Mouse (Mus musculus) hindbrain, embryonic 10.5 days (tissue): ENCODE results near the gene Pde1a. TPM values are rescaled to one million over a fixed set of nuclear protein-coding genes. Genes with fewer than 3 reads are reported as not detected.

Experiments
- DNase-seq: peaks from one replicate; pipeline ENCODE4 v3.0.0-alpha.2; 2017; ENCODE audit warnings: low spot score
- H3K27ac ChIP-seq: fragments of 300-500 bp; sonication (generic); 2 replicates; pipeline ENCODE4 v1.5.1; 2016; ENCODE audit warnings: mild to moderate bottlenecking, moderate library complexity
- H3K27me3 ChIP-seq: fragments of 300-500 bp; sonication (generic); 2 replicates; pipeline ENCODE4 v1.6.1; 2016; ENCODE audit warnings: mild to moderate bottlenecking; ENCODE audit not compliant: poor library complexity, insufficient read depth, severe bottlenecking
- H3K36me3 ChIP-seq: fragments of 300-500 bp; sonication (generic); 2 replicates; pipeline ENCODE4 v1.6.1; 2016; ENCODE audit warnings: mild to moderate bottlenecking, moderate library complexity
- H3K4me1 ChIP-seq: fragments of 300-500 bp; sonication (generic); replicated peaks from 2 replicates; pipeline ENCODE4 v1.6.1; 2016; ENCODE audit warnings: mild to moderate bottlenecking
- H3K4me3 ChIP-seq: fragments of 300-500 bp; sonication (generic); 2 replicates; pipeline ENCODE4 v1.5.1; 2016; ENCODE audit warnings: mild to moderate bottlenecking, moderate library complexity
- H3K9me3 ChIP-seq: fragments of 300-500 bp; sonication (generic); 2 replicates; pipeline ENCODE4 v1.6.1; 2016; ENCODE audit warnings: mild to moderate bottlenecking, moderate library complexity
- WGBS: fragments of 180-500 bp; shearing (Covaris S2); methylation state at CpG from one replicate; pipeline ENCODE4 v1.1.7; 2016; 5-methylcytosine and 5-hydroxymethylcytosine counted together
- polyA plus RNA-seq: library from polyadenylated mRNA; unstranded; fragments of >200 nt; fragmentation: Nextera tagmentation; extraction: Ambion mirVana; gene quantifications from 2 replicates; pipeline ENCODE4 v1.2.1, GENCODE M21; 2016

Pde1a gene
- polyA plus RNA-seq, 1 experiment from 2014 or later = 0.55 TPM

DNA sequence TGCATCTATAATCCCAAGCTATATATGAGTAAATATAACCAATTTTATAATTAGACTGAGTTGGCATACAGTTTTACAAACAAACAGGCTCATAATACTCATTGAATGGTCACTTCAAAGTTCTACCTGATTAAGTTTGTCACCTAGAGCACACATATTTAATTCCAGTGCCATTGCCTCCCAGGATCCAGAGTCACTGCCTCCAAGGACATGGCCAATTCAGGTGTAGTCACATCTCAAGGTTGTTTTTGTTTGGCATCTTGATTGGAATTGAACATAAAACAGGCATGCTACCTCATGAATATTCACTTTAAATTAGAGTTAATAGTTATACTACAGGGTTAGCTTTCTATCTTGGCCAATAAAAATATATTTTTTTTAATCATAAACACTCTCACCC lies 157.0 kb downstream of the Pde1a start:
- H3K9me3 ChIP-seq = no peaks in the 10 kb centered on the region
- no peak overlapping the region for H3K4me3 ChIP-seq
- H3K27ac ChIP-seq = no peak overlapping the region
- H3K36me3 ChIP-seq = no peaks in the 10 kb centered on the region
- DNase-seq = no peak
- H3K27me3 ChIP-seq = no peaks in the 10 kb centered on the region
- no peaks in the 10 kb centered on the region for H3K4me1 ChIP-seq

GRCm38 (mm10) chr2:79969594-79969993 lies 159.7 kb downstream of the Pde1a start:
- H3K4me1 ChIP-seq = no peaks in the 10 kb centered on the region
- no peaks in the 10 kb centered on the region for H3K9me3 ChIP-seq
- H3K27ac ChIP-seq = no peak overlapping the region
- 83% methylated on average over 5 of the region's 5 CpGs for WGBS
- DNase-seq = no peak
- no peaks in the 10 kb centered on the region for H3K36me3 ChIP-seq
- H3K4me3 ChIP-seq = no peak overlapping the region
- no peaks in the 10 kb centered on the region for H3K27me3 ChIP-seq

- H3K27ac ChIP-seq = no peak overlapping the region
- 82% methylated on average over 9 of the region's 9 CpGs for WGBS
- no peak for DNase-seq
These were observed 162.4 kb downstream of the Pde1a start for GRCm38 (mm10) chr2:79966681-79967506.

DNA sequence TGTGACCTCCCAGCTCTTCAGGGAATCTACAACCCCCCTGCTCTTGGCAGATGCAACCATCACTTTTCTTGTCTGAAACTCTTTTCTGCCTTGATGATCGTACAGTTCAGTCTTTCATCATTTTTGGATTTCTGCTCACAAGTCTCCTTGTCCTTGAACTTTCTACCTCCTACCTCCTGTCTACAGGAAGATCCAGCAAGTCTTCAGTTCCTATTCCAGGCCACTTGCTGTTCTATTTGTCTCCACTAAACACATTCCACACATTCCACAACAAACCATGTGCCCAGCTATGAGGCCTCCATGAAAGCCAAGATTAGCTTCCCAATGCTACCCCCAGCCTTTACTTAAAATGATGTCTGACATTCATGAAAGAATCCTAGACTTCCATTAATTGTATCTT lies 163.2 kb downstream of the Pde1a start:
- DNase-seq = no peak
- Histone ChIP-seq H3K36me3 (no peaks in the 10 kb centered on the region), H3K27ac (no peak overlapping the region)

More at GRCm38 (mm10) chr2:79966681-79967506, 162.4 kb downstream of the Pde1a start:
- no peak overlapping the region for H3K4me3 ChIP-seq
- H3K36me3 ChIP-seq = no peaks in the 10 kb centered on the region
- H3K9me3 ChIP-seq = no peaks in the 10 kb centered on the region
- no peaks in the 10 kb centered on the region for H3K27me3 ChIP-seq
- H3K4me1 ChIP-seq = no peaks in the 10 kb centered on the region

DNA sequence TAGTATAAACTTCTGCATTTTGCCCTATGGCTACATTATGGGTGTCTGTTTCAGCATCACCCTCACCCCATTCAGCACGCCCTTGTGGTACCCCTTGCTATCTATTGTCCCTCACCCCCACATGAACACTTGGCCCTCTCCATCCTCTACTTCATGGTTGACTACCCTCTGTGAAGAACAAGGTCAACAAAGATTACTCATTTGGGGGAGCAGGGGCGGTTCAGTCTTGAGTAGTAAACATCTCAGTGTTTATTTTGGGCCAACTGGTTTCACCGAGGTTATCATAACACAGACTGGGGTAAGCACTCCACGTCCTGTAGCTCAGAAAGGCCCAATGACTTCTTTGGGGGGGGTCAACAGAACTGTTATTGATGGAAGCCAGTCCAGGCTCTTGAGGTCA lies 164.3 kb downstream of the Pde1a start:
- Histone ChIP-seq H3K4me3 (no peak overlapping the region), H3K4me1 (no peaks in the 10 kb centered on the region), H3K36me3 (no peaks in the 10 kb centered on the region), H3K27me3 (no peaks in the 10 kb centered on the region), H3K27ac (no peak overlapping the region), H3K9me3 (no peaks in the 10 kb centered on the region)
- WGBS = 70% methylated on average over 4 of the region's 4 CpGs
- no peak for DNase-seq

More for the DNA sequence above, 163.2 kb downstream of the Pde1a start:
- H3K27me3 ChIP-seq = no peaks in the 10 kb centered on the region
- H3K4me3 ChIP-seq = no peak overlapping the region
- H3K4me1 ChIP-seq = no peaks in the 10 kb centered on the region
- 82% methylated on average over 1 of the region's 1 CpGs for WGBS
- no peaks in the 10 kb centered on the region for H3K9me3 ChIP-seq

DNA sequence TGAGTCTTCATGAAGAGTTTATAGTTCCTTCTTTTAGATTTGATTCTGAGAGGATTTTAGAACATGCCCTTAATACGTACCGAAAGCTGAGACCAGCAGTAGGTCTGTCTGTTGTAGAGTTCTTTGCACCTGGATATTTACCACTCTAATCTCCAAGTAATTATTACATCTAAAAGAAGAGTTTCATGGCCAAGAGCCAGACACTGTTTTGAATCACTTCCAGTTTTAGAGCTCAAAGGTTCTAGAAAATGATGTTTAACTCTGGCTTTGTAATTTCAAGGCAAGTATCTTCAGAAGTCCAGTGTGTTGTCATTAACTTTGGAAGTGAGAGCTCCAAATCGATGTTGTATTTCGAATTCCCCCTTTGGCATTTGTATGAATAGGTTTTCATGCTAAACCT lies 167.8 kb downstream of the Pde1a start:
- no peak overlapping the region for H3K4me3 ChIP-seq
- 93% methylated on average over 4 of the region's 4 CpGs for WGBS
- H3K4me1 ChIP-seq = no peaks in the 10 kb centered on the region
- no peak for DNase-seq
- H3K27me3 ChIP-seq = no peaks in the 10 kb centered on the region
- no peaks in the 10 kb centered on the region for H3K9me3 ChIP-seq
- H3K27ac ChIP-seq = no peak overlapping the region
- no peaks in the 10 kb centered on the region for H3K36me3 ChIP-seq

- H3K4me1 ChIP-seq = no peaks in the 10 kb centered on the region
- no peaks in the 10 kb centered on the region for H3K36me3 ChIP-seq
- no peak for DNase-seq
- H3K4me3 ChIP-seq = no peak overlapping the region
- no peaks in the 10 kb centered on the region for H3K27me3 ChIP-seq
- H3K27ac ChIP-seq = no peak overlapping the region
- 85% methylated on average over 6 of the region's 6 CpGs for WGBS
- H3K9me3 ChIP-seq = no peaks in the 10 kb centered on the region
These were observed 171.5 kb downstream of the Pde1a start for GRCm38 (mm10) chr2:79957659-79958340.

DNA sequence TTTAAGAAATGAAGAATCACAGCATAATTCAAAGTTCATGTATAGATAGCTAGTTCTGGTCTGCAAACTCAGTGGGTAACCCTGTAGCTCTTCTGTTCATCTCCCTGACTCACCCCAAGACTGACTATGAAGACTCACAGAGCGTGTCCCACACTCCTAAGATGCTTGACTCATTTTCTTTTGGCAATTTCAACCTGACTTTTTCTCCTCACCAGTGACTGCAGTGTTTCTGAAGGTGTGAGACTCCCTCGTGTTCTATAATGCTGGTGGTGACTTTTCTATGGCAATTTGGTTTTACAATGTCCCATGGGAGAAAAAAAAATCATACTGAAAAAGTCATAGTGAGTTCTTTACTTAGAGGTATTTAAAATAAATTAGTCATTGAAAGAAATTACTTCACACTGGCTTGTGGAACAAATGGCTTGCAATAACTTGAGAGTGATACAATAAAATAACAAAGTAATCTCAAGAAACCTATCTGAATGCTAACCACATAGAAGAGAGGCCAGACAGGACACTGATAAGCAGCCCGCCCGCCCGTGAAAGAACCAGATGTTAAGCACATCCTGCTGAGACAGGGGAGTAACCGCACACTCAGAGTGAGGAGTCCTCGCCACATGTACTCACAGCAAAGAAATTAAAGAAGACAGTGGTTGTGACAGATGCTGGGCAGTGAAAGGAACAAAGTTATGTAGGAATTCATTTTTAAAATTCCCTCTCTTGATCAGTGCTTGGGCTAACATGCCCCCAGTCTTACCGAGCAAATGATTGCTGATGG lies 183.2 kb downstream of the Pde1a start:
- H3K4me1 ChIP-seq = no peaks in the 10 kb centered on the region
- no peaks in the 10 kb centered on the region for H3K36me3 ChIP-seq
- no peaks in the 10 kb centered on the region for H3K9me3 ChIP-seq
- no peak for DNase-seq
- H3K4me3 ChIP-seq = no peak overlapping the region
- H3K27ac ChIP-seq = no peak overlapping the region
- WGBS = 78% methylated on average over 8 of the region's 8 CpGs
- H3K27me3 ChIP-seq = no peaks in the 10 kb centered on the region

DNA sequence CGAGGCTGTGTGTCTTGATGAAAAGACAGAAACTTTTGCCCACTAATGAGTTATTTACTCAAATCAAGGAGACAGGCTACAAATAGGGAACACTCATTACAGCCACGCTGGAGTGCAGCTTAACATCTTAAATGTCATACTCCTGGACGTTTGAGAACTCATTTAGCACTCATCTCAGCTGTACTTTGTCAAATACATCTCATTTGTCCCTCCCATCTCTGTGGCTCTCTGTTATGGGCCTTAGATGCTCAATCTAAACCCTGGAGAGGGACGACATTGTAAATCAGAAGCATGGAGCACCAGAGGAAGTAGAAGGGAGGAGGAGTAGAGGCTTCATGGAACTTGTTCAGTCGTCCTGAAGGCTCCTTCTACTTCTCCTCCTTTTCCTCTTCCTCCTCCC lies 194.6 kb downstream of the Pde1a start:
- 74% methylated on average over 5 of the region's 5 CpGs for WGBS
- H3K36me3 ChIP-seq = no peaks in the 10 kb centered on the region
- no peaks in the 10 kb centered on the region for H3K4me1 ChIP-seq
- no peak overlapping the region for H3K4me3 ChIP-seq
- H3K27ac ChIP-seq = no peak overlapping the region
- no peaks in the 10 kb centered on the region for H3K9me3 ChIP-seq
- no peak for DNase-seq
- no peaks in the 10 kb centered on the region for H3K27me3 ChIP-seq

GRCm38 (mm10) chr2:79922356-79922755 lies 206.9 kb downstream of the Pde1a start:
- no peaks in the 10 kb centered on the region for H3K4me1 ChIP-seq
- H3K27ac ChIP-seq = no peak overlapping the region
- no peak for DNase-seq
- H3K4me3 ChIP-seq = no peak overlapping the region
- H3K36me3 ChIP-seq = no peaks in the 10 kb centered on the region
- no peaks in the 10 kb centered on the region for H3K27me3 ChIP-seq
- H3K9me3 ChIP-seq = no peaks in the 10 kb centered on the region

DNA sequence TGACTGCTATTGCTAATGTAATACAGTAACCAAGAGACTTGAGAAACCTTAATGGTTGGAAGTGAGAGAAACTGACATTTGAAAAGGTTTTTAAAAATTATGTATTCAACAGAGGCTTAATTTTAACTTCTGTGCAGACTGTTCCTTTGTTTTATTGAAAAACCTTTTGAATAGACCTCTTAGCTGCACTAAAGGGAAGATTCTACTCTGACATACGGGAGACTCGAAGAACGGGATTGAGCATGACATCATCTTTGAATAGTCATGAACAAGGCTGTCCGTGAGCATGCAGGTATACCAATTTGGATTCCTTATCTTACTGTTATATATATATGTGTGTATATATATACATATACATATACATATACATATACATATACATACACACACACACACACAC lies 207.9 kb downstream of the Pde1a start:
- no peak for DNase-seq
- no peaks in the 10 kb centered on the region for H3K36me3 ChIP-seq
- H3K27ac ChIP-seq = no peak overlapping the region
- H3K27me3 ChIP-seq = no peaks in the 10 kb centered on the region
- H3K4me3 ChIP-seq = no peak overlapping the region
- 95% methylated on average over 4 of the region's 4 CpGs for WGBS
- no peaks in the 10 kb centered on the region for H3K9me3 ChIP-seq
- no peaks in the 10 kb centered on the region for H3K4me1 ChIP-seq

- no peaks in the 10 kb centered on the region for H3K9me3 ChIP-seq
- no peaks in the 10 kb centered on the region for H3K4me1 ChIP-seq
- H3K36me3 ChIP-seq = no peaks in the 10 kb centered on the region
- no peak for DNase-seq
- H3K4me3 ChIP-seq = no peak overlapping the region
- WGBS = 91% methylated on average over 4 of the region's 4 CpGs
- H3K27me3 ChIP-seq = no peaks in the 10 kb centered on the region
- H3K27ac ChIP-seq = no peak overlapping the region
These were observed 208.8 kb downstream of the Pde1a start for GRCm38 (mm10) chr2:79920438-79920837.
